Mouse (Mus musculus): ENCODE data around the gene Cdk13. TPM values are rescaled to one million over a fixed set of nuclear protein-coding genes. Genes with fewer than 3 reads are reported as not detected.

Cdk13 gene
- total RNA-seq, 2 experiments from 2014 or later, result 18.9 to 22.0 TPM

DNA sequence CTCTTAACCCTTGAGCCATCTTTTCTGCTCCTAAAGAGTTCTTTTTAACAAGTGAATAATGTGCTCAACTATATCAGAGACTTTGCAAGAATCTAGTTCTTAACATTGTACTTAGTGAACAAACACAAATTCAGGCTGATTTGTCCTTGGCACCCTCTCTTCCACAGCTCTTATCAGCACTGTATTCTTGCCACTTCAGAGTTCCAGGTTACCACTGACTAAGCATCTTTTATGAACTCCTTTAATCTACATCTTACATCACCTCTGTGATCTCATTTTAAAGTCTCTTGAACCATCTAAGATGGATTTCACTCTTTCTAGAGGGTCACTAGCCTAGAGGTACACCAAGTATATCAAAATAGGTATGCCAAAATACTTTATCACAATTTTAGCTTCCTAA is 29.5 kb downstream of the Cdk13 start:
- intact Hi-C loops (cut with DNase I; ENCODE audit: low total_unique reads), result no loop called here
- no peak for DNase-seq

GRCm38 (mm10) chr13:17773112-17773511 is 31.8 kb downstream of the Cdk13 start:
- no peak for DNase-seq
- intact Hi-C loops (cut with DNase I; ENCODE audit: low total_unique reads), result no loop called here

- no peak for DNase-seq
- intact Hi-C loops (cut with DNase I; ENCODE audit: low total_unique reads), result no loop called here
Measured at GRCm38 (mm10) chr13:17772574-17772973, 32.3 kb downstream of the Cdk13 start.

DNA sequence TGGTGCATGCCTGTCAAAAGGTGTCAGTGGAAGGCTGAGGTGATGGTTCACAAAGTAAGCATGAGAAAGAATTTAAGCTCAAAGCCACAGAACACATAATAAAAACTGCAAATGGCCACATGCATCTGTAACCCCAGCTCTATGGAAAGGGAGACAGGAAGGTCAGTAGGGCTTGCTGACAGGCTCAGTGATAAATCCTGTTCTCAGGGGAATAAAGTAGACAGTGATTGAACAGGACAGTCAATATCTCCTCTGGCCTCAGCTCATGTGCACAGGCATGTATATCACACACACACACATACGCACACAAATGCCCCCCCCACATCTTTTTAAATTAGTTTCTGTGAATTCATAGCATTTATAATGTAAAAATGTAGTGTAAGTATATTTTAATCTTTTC is 42.5 kb downstream of the Cdk13 start:
- DNase-seq, result no peak
- intact Hi-C loops (cut with DNase I; ENCODE audit: low total_unique reads), result no loop called here

DNA sequence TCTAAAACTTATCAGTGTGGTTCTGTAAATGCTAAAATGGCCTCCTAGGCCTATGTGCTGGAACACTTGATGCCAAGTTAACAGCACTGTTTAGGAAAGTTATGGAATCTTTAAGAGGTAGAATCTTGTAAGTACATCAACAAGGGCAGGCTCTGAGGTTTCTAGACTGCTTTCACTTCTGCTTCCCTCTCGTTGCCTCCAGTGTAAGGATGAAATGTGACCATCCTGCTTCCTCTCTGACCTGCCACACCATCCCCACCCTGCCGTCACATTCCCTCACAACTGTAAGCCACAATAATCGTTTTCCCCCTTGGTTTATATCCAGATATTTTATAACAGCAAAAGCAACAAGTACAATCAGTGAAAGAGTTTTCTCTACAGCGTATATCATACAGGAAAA is 49.9 kb downstream of the Cdk13 start:
- intact Hi-C loops (cut with DNase I; ENCODE audit: low total_unique reads), result no loop called here
- DNase-seq, result no peak

- DNase-seq, result no peak
- intact Hi-C loops (cut with DNase I; ENCODE audit: low total_unique reads), result no loop called here
Measured at GRCm38 (mm10) chr13:17728798-17729197, 76.1 kb downstream of the Cdk13 start.

GRCm38 (mm10) chr13:17727922-17728321 is 77.0 kb downstream of the Cdk13 start:
- intact Hi-C loops (cut with DNase I; ENCODE audit: low total_unique reads), result no loop called here
- no peak for DNase-seq

GRCm38 (mm10) chr13:17717357-17717756 is 87.5 kb downstream of the Cdk13 start:
- no peak for DNase-seq
- intact Hi-C loops (cut with DNase I; ENCODE audit: low total_unique reads), result no loop called here

- intact Hi-C loops (cut with DNase I; ENCODE audit: low total_unique reads), result no loop called here
- no peak for DNase-seq
Measured at GRCm38 (mm10) chr13:17708784-17709311, 96.0 kb downstream of the Cdk13 start.

- DNase-seq, result no peak
Measured at GRCm38 (mm10) chr13:17705188-17705826, 99.6 kb downstream of the Cdk13 start.

DNA sequence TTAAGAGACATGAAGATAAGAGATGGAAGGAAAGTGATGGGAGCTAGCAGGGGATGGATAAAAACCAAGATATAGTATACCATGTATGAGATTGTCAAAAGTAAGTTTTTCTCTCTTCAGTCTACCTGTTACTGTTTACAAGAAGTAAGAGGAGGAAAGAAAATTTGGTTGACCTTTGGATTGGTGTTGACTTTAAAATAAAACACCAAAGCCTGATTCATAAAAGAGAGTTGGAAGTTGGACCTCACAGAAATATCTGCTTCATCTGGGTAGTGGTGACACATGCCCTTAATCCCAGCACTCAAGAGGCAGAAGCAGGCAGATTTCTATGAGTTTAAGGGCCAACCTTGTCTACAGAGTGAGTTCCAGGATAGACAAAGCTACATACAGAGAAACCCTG is 102.6 kb downstream of the Cdk13 start:
- DNase-seq, result no peak
- intact Hi-C loops (cut with DNase I; ENCODE audit: low total_unique reads), result no loop called here

More at GRCm38 (mm10) chr13:17705188-17705826, 99.6 kb downstream of the Cdk13 start:
- intact Hi-C loops (cut with DNase I; ENCODE audit: low total_unique reads), result no loop called here

DNA sequence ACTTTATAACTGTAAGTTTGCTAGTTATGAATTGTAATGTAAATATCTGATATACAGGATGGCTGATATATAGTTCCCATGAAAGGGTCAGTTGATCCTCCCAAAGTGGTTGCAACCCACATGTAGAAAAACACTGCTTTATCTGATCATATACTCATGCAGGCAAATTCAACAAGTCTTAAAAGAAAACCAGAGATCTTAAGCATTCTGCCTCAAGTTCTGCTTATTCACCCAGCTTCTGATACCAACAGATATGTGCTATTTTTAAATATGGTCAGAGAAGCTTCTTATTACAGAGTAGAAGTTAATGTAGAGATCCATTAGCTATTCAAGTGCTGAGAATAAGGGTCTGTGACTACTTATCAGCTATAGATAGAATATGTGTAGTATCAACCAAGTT is 103.6 kb downstream of the Cdk13 start:
- intact Hi-C loops (cut with DNase I; ENCODE audit: low total_unique reads), result no loop called here

GRCm38 (mm10) chr13:17700090-17700715 is 104.7 kb downstream of the Cdk13 start:
- intact Hi-C loops (cut with DNase I; ENCODE audit: low total_unique reads), result no loop called here
- no peak for DNase-seq

More for the DNA sequence above, 103.6 kb downstream of the Cdk13 start:
- DNase-seq, result no peak

DNA sequence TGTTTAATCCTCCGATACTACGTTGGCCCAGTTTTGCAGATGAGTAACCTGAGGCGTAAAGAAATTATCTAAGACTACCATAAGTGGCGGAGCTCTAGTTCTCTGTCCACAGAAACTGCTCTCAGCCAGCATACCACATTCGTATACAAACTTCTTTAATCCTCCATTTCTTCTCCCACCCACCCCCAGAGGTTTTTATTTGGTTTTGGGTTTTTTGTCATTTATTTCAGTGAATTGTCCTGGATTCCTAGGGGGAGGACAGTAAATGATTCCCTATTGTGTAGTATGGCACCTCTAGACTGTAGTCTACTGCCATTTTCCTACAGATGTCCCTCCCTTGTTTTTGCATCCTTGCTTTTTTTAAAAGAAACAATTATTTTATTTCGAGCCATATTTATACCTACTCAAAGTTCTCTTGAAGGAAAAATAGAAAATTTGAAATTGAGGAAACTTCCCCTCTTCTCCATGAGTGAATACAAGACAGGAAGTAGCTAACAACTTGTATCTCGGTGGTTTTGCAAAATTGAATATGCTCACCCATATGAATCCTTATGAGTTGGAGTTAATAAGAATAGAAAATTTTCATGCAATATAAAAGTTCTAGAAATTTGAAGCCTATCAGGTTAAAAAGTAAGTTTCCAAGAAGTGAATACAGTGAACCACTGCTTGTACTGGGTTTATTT is 108.9 kb downstream of the Cdk13 start:
- intact Hi-C loops (cut with DNase I; ENCODE audit: low total_unique reads), result no loop called here
- DNase-seq, result no peak

DNA sequence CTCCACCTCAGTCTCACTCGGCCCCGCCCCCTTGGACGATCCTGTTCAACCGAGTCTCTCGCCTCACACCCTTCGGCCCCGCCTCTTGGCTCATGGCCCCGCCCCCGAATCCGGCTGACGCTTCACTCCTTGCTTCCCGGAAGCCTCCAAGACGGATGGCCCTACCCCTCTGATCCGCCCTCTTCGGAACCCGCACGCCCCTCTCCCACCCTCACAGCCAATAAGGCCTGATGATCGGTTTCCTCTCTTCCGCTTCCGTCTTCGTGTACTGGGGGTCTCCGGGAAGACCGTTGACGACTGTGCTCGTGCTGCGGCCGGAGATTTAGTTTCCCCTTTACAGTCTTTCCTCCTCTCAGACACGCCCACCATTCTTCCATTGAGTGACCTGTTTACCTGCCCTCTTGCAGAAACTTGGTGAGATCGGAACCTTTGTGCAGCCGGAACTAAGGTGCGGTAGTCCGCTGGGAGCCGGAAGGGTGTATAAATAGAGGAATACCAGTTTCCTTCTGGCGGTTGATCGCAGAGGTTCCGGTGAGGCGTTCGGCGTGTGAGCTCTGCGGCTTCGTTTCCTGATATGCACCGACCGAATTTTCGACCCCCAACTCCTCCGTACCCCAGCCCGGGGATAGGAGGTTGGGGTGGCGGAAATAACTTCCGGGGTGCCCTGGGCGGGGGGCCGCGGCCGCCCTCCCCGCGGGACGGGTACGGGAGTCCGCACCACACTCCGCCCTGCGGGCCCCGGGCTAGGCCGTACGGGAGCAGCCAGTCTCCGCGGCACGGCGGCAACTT is 109.8 kb downstream of the Cdk13 start, which contains the start of the genes Mplkip and Sugct:
Gene Mplkip (plus strand): TSS at position 282 of the 789 bp plus-strand sequence.
Gene Sugct (minus strand): TSS at position 643 of the 789 bp plus-strand sequence.
- peak; percentile 100 for DNase-seq
- intact Hi-C loops (cut with DNase I; ENCODE audit: low total_unique reads), result no loop called here

DNA sequence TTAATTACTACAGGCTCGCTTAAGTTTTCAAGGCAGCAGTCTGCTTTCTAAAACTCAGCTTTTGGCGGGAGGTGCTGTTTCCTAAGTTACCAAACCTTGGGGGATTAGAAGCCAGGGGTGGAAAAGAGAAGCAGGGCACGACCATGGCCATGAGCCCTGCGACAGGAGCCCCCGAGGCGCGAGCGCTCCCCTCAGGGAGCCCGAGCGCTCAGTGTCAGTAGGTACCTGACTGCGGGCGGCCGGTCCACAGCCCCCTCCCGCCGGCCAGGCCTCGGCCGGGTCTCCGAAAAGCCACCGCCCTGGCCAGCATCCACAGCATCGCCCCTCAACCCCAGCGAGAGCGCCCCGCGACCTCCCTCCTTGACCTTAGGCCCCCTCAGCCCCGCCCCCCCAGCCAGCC is 110.5 kb downstream of the Cdk13 start:
- intact Hi-C loops (cut with DNase I; ENCODE audit: low total_unique reads), result no loop called here
- DNase-seq, result no peak

- DNase-seq, result no peak
- intact Hi-C loops (cut with DNase I; ENCODE audit: low total_unique reads), result no loop called here
Measured at GRCm38 (mm10) chr13:17693816-17694215, 111.1 kb downstream of the Cdk13 start.

DNA sequence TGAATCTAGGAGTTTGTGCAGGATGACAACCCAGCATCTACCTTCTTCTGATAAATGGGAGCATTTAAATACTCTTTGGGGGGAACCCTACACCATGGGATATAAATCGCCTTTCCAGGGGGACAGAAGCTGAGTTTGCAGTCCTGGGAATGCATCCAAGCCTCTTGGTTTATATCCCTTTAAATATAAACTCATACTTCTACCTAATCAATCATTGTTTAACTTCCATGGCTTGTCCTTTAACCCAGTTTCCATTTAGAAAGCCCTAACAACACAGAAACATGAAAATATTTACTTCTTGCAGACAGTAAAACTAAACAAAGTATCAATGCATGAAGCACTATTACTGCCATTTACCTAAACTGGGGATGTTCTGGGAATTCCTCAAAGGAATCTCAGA is 113.5 kb downstream of the Cdk13 start:
- no peak for DNase-seq
- intact Hi-C loops (cut with DNase I; ENCODE audit: low total_unique reads), result no loop called here

DNA sequence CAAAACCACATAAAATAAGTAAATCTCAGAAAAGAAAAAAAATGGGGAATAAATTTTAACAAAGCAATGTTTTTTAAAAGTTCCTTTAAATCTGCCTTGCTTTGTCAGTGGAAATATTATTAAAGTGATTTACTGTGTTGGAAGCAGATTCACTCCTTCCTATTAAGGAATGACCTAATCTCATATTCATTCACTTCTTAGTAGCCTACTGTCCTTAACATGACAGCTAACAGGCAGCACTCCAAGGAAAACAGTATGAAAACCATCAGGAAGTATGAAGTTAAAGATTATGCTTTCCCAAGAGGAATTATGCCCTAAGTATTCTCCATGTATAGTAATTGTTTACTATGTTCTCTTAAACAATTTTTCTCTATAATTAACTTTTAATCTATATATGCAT is 114.2 kb downstream of the Cdk13 start:
- intact Hi-C loops (cut with DNase I; ENCODE audit: low total_unique reads), result no loop called here
- DNase-seq, result no peak

- intact Hi-C loops (cut with DNase I; ENCODE audit: low total_unique reads), result no loop called here
- DNase-seq, result no peak
Measured at GRCm38 (mm10) chr13:17689461-17689860, 115.4 kb downstream of the Cdk13 start.
